Mouse (Mus musculus) G1E (cell line): Measurements from ENCODE around the gene Soat2.

Experiments
- CTCF ChIP-seq: IDR thresholded peaks from 2 replicates; pipeline ENCODE4 v1.5.1; 2012; ENCODE audit warnings: low read depth, low read length, inconsistent platforms, mixed read lengths
- TAL1 ChIP-seq: conservative IDR thresholded peaks from 2 replicates; pipeline ENCODE4 v1.6.1; 2012; ENCODE audit warnings: low read depth, low read length, inconsistent platforms, mixed read lengths

DNA sequence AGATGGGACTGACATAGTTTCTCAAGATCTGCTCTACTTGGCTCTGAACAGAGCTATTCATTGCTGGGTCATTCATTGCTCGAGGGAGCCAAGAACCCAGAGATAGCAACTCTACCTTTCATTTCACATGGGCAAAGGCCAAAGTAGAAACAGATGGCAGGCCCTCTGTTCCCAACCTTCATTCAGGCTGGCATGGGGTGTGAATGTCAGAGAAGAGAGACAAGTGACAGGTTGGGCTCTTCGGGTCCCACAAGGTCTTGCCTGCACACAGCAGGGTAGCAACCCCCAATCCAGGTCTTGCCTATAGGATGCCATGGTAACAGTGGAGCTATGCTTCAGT, 30.5 kb upstream of the Soat2 start:
- TF ChIP-seq CTCF = no peak
- TF ChIP-seq TAL1 = no peak
